Mouse (Mus musculus): Measurements from ENCODE around the gene Ryk. TPM values are rescaled to one million over a fixed set of nuclear protein-coding genes. Genes with fewer than 3 reads are reported as not detected.

Ryk gene
- polyA plus RNA-seq, 1 experiment from 2014 or later: 33.4 TPM

DNA sequence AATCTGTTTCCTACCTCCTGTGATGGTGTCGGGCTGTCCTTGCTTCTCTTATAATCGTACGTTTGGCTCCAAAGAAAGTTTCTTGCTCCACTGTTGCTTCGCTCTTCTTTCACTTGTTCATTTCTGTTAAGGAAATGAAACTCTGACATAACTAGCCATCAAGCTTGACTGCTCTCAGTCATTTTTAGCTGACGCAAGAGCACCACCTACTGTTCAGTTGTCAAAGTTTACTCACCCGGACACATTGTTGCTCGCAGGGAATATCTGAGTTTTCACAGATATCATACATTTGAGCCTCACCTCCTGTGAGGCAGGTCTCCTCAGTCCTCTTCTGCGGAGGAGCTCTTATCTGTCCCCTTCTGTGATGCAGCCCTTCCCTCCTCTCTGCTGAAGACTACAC, 44.8 kb downstream of the Ryk start:
- ATAC-seq (ENCODE audit: insufficient read depth): no peak
- Histone ChIP-seq H3K4me3 (ENCODE audit: low read depth, low read length) (no peak overlapping the region), H3K27ac (ENCODE audit: low read depth) (no peak overlapping the region), H3K36me3 (ENCODE audit: insufficient read depth) (peaks cover 65% of the 10 kb centered on the region), H3K4me2 (no peak overlapping the region), H3K27me3 (ENCODE audit: insufficient read depth, low read length) (no peaks in the 10 kb centered on the region), H3K4me1 (ENCODE audit: insufficient read depth) (no peaks in the 10 kb centered on the region), H3K9me3 (ENCODE audit: low read depth, low read length) (no peaks in the 10 kb centered on the region), H3K9ac (no peak overlapping the region)
- 56% methylated on average over 8 of the region's 8 CpGs for WGBS
- peak; percentile 92 for DNase-seq
- peak; percentile 80 for TF ChIP-seq CTCF (IDR thresholded peaks at IDR 0.05; ENCODE audit: low read depth)

GRCm38 (mm10) chr9:102884703-102885102, 50.0 kb downstream of the Ryk start:
- no peaks in the 10 kb centered on the region for H3K4me1 ChIP-seq (ENCODE audit: insufficient read depth)
- no peak for TF ChIP-seq CTCF (IDR thresholded peaks at IDR 0.05; ENCODE audit: low read depth)
- peaks cover 59% of the 10 kb centered on the region for H3K36me3 ChIP-seq (ENCODE audit: insufficient read depth)
- no peak overlapping the region for H3K9ac ChIP-seq
- H3K4me2 ChIP-seq: no peak overlapping the region
- H3K4me3 ChIP-seq (ENCODE audit: low read depth, low read length): no peak overlapping the region
- ATAC-seq (ENCODE audit: insufficient read depth) (no peak), DNase-seq (no peak)
- no peaks in the 10 kb centered on the region for H3K9me3 ChIP-seq (ENCODE audit: low read depth, low read length)
- WGBS: 89% methylated on average over 9 of the region's 9 CpGs
- H3K27ac ChIP-seq (ENCODE audit: low read depth): no peak overlapping the region
- H3K27me3 ChIP-seq (ENCODE audit: insufficient read depth, low read length): no peaks in the 10 kb centered on the region

DNA sequence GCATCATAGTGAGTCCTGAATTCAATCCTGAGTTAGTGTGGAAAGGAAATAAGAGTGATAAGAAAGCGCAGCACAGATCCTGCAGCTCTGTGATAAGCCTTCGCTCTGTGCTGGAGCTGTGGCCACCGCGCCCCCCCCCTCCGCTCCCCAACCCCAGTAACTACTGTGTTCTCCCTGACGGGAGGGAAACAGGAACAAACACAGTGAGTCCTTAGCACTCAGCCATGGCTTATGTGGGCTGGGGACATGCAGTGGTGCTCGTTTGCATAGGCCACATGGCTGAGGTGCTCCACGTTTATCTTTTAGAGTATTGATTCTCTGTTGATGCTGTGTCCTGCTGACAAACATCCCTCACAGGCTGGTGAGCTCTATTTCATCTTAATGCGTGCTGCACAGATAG, 55.4 kb downstream of the Ryk start:
- Histone ChIP-seq H3K36me3 (ENCODE audit: insufficient read depth) (peaks cover 47% of the 10 kb centered on the region), H3K4me3 (ENCODE audit: low read depth, low read length) (no peak overlapping the region), H3K27ac (ENCODE audit: low read depth) (no peak overlapping the region), H3K4me1 (ENCODE audit: insufficient read depth) (0 out of 2 replicates have a peak, but pooled peaks cover 3% of the 10 kb centered on the region), H3K4me2 (no peak overlapping the region), H3K9ac (no peak overlapping the region), H3K9me3 (ENCODE audit: low read depth, low read length) (no peaks in the 10 kb centered on the region), H3K27me3 (ENCODE audit: insufficient read depth, low read length) (no peaks in the 10 kb centered on the region)
- 58% methylated on average over 9 of the region's 9 CpGs for WGBS
- no peak for DNase-seq
- no peak for TF ChIP-seq CTCF (IDR thresholded peaks at IDR 0.05; ENCODE audit: low read depth)
- 0 out of 2 replicates have a peak, but pooled peaks have one; percentile 16 for ATAC-seq (ENCODE audit: insufficient read depth)

DNA sequence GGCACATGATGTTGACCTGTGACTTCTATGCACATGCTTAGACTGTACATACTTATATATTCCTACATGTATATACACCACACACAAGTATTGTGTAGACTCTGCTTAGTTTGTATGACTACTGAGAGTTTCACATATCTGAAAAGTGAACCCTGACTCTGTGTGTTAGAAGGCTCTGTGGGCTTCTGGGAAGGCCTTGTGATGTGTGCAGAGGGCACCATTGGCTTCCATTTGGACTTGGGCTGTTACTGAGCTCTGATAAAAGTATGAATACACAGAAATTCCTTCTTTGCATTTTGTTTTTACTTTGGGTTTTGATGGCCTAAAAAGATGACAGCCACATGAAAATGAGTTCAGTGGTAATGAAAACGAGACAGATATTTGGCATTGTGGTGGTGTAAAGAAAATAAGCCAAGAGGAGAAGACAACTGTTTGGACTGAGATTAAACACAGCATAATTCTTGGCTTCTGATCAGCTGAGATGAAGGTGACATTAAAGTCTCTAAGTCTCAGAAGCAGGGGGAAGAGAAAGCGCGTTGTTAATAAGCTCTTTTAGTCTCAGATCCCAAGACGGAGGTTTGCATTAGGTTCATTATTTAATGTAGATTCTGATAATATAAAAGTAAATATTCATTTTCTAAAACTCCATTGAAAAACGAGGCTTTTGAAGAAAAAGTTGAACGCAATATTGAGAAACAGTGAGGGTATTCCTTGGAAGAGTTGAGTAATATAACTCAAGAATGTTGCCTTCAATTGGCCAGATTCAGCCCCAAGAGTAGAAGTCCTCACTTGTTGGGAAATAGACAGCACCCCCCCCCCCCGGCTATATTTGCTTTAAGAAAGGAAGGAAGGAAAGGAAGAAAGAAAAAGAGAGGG, 58.0 kb downstream of the Ryk start:
- 40% methylated on average over 7 of the region's 7 CpGs for WGBS
- ATAC-seq (ENCODE audit: insufficient read depth) (peak; percentile 73), DNase-seq (peak; percentile 91)
- no peak for TF ChIP-seq CTCF (IDR thresholded peaks at IDR 0.05; ENCODE audit: low read depth)
- Histone ChIP-seq H3K9me3 (ENCODE audit: low read depth, low read length) (no peaks in the 10 kb centered on the region), H3K4me1 (ENCODE audit: insufficient read depth) (0 out of 2 replicates have a peak, but pooled peaks cover 3% of the 10 kb centered on the region), H3K4me3 (ENCODE audit: low read depth, low read length) (no peak overlapping the region), H3K27me3 (ENCODE audit: insufficient read depth, low read length) (no peaks in the 10 kb centered on the region), H3K36me3 (ENCODE audit: insufficient read depth) (peaks cover 39% of the 10 kb centered on the region), H3K27ac (ENCODE audit: low read depth) (peak overlapping the region; percentile 92), H3K9ac (no peak overlapping the region), H3K4me2 (0 out of 2 replicates have a peak overlapping the region, but pooled peaks have one; percentile 10)

GRCm38 (mm10) chr9:102893356-102893870, 58.7 kb downstream of the Ryk start:
- peak overlapping the region; percentile 92 for H3K27ac ChIP-seq (ENCODE audit: low read depth)
- peaks cover 36% of the 10 kb centered on the region for H3K36me3 ChIP-seq (ENCODE audit: insufficient read depth)
- WGBS: 50% methylated on average over 11 of the region's 11 CpGs

GRCm38 (mm10) chr9:102899916-102900315, 65.2 kb downstream of the Ryk start:
- no peak for ATAC-seq (ENCODE audit: insufficient read depth)
- TF ChIP-seq CTCF (IDR thresholded peaks at IDR 0.05; ENCODE audit: low read depth): no peak

More at GRCm38 (mm10) chr9:102893356-102893870, 58.7 kb downstream of the Ryk start:
- Histone ChIP-seq H3K9me3 (ENCODE audit: low read depth, low read length) (no peaks in the 10 kb centered on the region), H3K4me3 (ENCODE audit: low read depth, low read length) (no peak overlapping the region), H3K4me1 (ENCODE audit: insufficient read depth) (0 out of 2 replicates have a peak, but pooled peaks cover 3% of the 10 kb centered on the region), H3K4me2 (0 out of 2 replicates have a peak overlapping the region, but pooled peaks have one; percentile 10), H3K9ac (no peak overlapping the region), H3K27me3 (ENCODE audit: insufficient read depth, low read length) (no peaks in the 10 kb centered on the region)
- ATAC-seq (ENCODE audit: insufficient read depth) (peak; percentile 45), DNase-seq (peak; percentile 55)
- no peak for TF ChIP-seq CTCF (IDR thresholded peaks at IDR 0.05; ENCODE audit: low read depth)

GRCm38 (mm10) chr9:102902308-102902707, 67.6 kb downstream of the Ryk start:
- TF ChIP-seq CTCF (IDR thresholded peaks at IDR 0.05; ENCODE audit: low read depth): no peak
- Histone ChIP-seq H3K9me3 (ENCODE audit: low read depth, low read length) (no peaks in the 10 kb centered on the region), H3K27ac (ENCODE audit: low read depth) (no peak overlapping the region), H3K4me1 (ENCODE audit: insufficient read depth) (no peaks in the 10 kb centered on the region), H3K4me2 (no peak overlapping the region), H3K9ac (no peak overlapping the region), H3K4me3 (ENCODE audit: low read depth, low read length) (no peak overlapping the region), H3K27me3 (ENCODE audit: insufficient read depth, low read length) (no peaks in the 10 kb centered on the region), H3K36me3 (ENCODE audit: insufficient read depth) (peaks cover 62% of the 10 kb centered on the region)
- ATAC-seq (ENCODE audit: insufficient read depth) (no peak), DNase-seq (no peak)
- 86% methylated on average over 7 of the region's 7 CpGs for WGBS

More at GRCm38 (mm10) chr9:102899916-102900315, 65.2 kb downstream of the Ryk start:
- Histone ChIP-seq H3K27ac (ENCODE audit: low read depth) (no peak overlapping the region), H3K4me3 (ENCODE audit: low read depth, low read length) (no peak overlapping the region), H3K27me3 (ENCODE audit: insufficient read depth, low read length) (no peaks in the 10 kb centered on the region), H3K4me2 (no peak overlapping the region), H3K36me3 (ENCODE audit: insufficient read depth) (peaks cover 51% of the 10 kb centered on the region), H3K9me3 (ENCODE audit: low read depth, low read length) (no peaks in the 10 kb centered on the region), H3K9ac (no peak overlapping the region), H3K4me1 (ENCODE audit: insufficient read depth) (0 out of 2 replicates have a peak, but pooled peaks cover under 1% of the 10 kb centered on the region)
- no peak for DNase-seq
- WGBS: 86% methylated on average over 6 of the region's 6 CpGs

Measured in lung, embryonic 14.5 days (tissue).